Mouse (Mus musculus): ENCODE results near the gene Hoxb2.

Hoxb2 gene

GRCm38 (mm10) chr11:96352691-96353521, 2.6 kb downstream of the Hoxb2 start:
- peak; percentile 65 for DNase-seq

- peak; percentile 36 for DNase-seq
Measured at GRCm38 (mm10) chr11:96353522-96353841, 3.2 kb downstream of the Hoxb2 start.

- peak; percentile 23 for DNase-seq
Measured at GRCm38 (mm10) chr11:96353939-96354338, 3.6 kb downstream of the Hoxb2 start.

GRCm38 (mm10) chr11:96354376-96354775, 4.1 kb downstream of the Hoxb2 start:
- peak; percentile 65 for DNase-seq

GRCm38 (mm10) chr11:96354801-96355311, 4.5 kb downstream of the Hoxb2 start:
- DNase-seq: no peak

- no peak for DNase-seq
Measured at GRCm38 (mm10) chr11:96363807-96364206, 13.5 kb downstream of the Hoxb2 start.

GRCm38 (mm10) chr11:96365441-96366091, 15.2 kb downstream of the Hoxb2 start, which contains the start of gene Hoxb1:
Gene Hoxb1 (plus strand): TSS chr11:96365752.
- DNase-seq: no peak

DNA sequence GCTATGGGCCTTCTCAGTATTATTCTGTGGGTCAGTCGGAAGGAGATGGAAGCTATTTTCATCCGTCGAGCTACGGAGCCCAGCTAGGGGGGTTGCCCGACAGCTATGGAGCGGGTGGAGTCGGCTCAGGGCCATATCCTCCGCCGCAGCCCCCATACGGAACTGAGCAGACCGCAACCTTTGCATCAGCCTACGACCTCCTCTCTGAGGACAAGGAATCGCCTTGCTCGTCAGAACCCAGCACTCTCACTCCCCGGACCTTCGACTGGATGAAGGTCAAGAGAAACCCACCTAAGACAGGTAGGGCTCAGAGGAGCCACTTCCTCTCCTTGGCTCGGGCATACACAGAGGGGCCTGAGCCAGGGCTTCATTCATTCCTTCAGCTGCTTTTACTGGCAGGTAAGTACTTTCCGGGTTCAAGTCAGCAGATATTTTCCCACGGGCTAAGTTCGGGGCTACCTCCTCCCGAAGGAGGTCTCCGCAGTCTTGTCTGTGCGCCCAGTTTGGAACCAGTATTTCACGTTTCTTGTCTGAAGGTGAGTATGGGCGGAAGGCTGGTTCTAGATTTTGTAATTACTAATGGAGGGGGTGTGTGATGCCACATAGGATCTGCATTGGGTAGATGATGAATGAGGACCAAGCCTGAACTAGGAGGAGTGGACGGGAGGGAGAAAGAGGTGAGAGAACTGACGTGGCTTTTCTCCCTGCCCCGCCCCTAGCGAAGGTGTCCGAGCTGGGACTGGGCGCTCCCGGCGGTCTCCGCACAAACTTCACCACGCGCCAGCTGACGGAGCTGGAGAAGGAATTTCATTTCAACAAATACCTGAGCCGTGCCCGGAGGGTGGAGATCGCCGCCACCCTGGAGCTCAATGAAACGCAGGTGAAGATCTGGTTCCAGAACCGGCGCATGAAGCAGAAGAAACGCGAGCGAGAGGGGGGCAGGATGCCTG, 16.0 kb downstream of the Hoxb2 start:
- peak; percentile 47 for DNase-seq

- DNase-seq: no peak
Measured at GRCm38 (mm10) chr11:96367141-96367540, 16.8 kb downstream of the Hoxb2 start.

DNA sequence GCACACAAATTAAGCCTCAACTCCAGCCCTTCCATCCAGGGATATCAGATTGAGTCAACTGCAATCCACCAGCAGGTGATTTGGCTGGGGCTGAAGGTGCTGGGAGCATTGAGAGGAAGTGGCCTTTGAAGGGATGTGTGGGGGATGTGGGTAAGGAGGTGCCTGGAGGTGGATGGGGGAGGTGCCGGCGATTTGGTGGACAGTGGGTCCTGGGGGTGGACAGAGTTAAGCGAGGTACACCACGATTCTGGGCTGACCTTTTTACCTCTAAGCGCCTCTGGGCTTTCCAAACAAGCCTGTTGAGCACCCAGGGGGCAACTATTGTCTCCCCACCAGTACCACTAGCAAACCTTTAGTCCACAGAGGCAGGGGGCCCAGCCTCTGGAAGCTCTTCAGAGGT, 18.4 kb downstream of the Hoxb2 start:
- no peak for DNase-seq

- no peak for DNase-seq
Measured at GRCm38 (mm10) chr11:96369140-96369539, 18.8 kb downstream of the Hoxb2 start.

- no peak for DNase-seq
Measured at GRCm38 (mm10) chr11:96371726-96372125, 21.4 kb downstream of the Hoxb2 start.

DNA sequence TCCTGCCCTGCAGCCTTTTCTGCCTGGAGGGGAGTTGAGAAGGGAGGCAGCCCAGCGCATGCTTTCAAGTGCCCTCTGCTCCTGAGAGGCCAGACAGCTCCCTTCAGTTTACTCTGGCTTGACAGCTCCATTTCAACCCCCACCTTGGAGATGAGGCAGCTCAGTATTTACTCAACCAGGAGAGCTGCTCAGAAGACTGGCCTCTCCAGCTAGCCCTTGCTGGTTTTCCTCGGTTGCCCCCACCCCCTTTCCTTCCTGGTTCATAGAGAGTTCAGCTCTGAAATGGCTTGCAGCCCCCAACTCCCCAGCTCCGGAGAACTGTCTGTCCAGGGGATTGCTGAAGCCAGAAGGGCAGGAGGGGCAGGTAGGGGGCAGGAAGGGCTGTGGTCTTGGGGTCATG, 22.2 kb downstream of the Hoxb2 start:
- DNase-seq: no peak

DNA sequence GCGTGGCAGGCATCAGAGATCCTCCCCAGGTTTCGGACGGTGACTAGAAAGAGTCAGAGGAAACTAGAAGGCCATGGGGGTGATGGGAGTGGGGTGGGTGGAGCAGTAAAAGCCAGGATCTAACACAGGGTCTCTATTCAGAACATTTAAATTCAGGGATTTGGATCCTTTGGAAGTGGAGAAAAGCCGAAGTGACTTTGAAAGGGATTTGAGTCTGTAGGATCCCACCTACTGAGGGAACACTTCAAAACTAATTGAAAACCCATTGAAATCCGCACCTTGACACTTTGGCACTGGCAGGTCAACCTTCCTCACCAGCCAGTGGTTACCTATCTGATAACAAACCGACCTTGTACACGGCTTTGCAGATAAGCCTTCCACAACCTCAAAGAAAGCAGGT, 24.5 kb downstream of the Hoxb2 start:
- no peak for DNase-seq

- no peak for DNase-seq
Measured at GRCm38 (mm10) chr11:96383381-96383780, 33.1 kb downstream of the Hoxb2 start.

DNA sequence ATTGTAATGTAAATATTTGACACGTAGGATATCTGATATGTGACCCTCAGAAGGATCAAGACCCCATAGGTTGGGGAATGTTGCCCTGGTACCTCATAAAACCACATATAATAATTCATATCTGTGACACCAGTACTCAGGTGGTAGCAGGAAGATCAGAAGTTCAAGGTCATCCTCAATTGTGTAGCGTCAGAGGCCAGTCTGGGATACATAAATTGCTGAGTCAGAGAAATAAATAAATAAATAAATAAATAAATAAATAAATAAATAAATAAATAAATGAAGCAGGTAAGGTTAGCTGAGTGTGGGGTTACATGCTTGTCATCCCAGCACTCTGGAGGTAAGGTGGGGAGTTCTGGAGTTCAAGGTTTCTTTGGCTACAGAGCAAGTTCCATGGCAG, 37.3 kb downstream of the Hoxb2 start:
- DNase-seq: no peak

GRCm38 (mm10) chr11:96396772-96397626, 46.7 kb downstream of the Hoxb2 start:
- peak; percentile 43 for DNase-seq

- peak; percentile 21 for DNase-seq
Measured at GRCm38 (mm10) chr11:96397806-96398335, 47.5 kb downstream of the Hoxb2 start.

- peak; percentile 68 for DNase-seq
Measured at GRCm38 (mm10) chr11:96399923-96400322, 49.6 kb downstream of the Hoxb2 start.

Data from lung, postnatal 10 days (tissue).